ENCODE assay signal across 26 mouse cellular contexts in the genomic region with DNA sequence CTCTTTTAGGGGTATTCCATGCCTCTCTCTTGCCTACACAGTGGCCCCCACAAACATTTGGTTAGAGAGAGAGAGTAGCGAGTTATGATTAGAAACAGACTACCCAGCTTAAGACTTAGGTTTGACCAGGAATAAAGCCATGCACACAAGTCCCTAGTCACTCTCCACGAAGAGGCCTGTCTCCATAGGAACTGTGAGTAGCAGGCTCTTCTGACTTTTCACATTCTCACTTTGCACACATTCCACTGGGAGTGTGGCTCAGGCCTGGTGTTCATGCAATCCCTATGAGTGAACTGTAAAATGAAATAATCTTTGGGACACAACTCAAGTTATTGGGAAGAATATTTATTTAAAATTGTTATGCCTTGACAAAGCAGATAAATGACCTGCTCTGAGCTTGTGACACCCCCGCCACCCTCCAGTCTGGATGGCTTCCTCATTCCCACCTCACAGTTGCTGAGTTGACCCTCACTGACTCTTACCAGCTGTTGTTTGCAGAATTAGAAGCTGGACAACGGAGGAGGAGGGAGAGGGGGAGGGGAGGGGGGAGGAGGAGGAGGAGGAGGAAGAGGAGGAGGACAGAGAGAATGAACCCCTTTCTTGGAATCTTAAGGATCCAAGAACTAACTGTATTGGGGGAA.
DNase-seq lines count a peak whose midpoint lies in the region; ATAC-seq and TF ChIP-seq lines count a peak whose summit lies in the region.
"Had no signal": no experiment of that assay in that cellular context is flagged by ENCODE, and none has a peak within 500 bp of the region (broad histone marks: within the 10 kb centered on the region; RNA-seq: fewer than 3 reads in every experiment).

No protein-coding gene starts in this region.

- H3K9ac ChIP-seq in heart, embryonic 15.5 days = no peak overlapping the region
- H3K9ac ChIP-seq in lung, embryonic 16.5 days (ENCODE audit: low read length) = no peak overlapping the region
- H3K9ac ChIP-seq in stomach, postnatal 0 days (ENCODE audit: low read length) = no peak overlapping the region
- H3K9ac ChIP-seq in intestine, postnatal 0 days (ENCODE audit: low read depth, low read length) = no peak overlapping the region
- H3K9ac ChIP-seq: embryonic facial prominence, embryonic 13.5 days; forebrain, postnatal 0 days; hindbrain, embryonic 13.5 days; limb, embryonic 13.5 days; neural tube, embryonic 12.5 days had no signal

- H3K36me3 ChIP-seq in heart, embryonic 15.5 days = no peaks in the 10 kb centered on the region
- no peaks in the 10 kb centered on the region for H3K36me3 ChIP-seq in lung, embryonic 16.5 days (ENCODE audit: control insufficient read depth, insufficient read depth, low read length)
- no peaks in the 10 kb centered on the region for H3K36me3 ChIP-seq in embryonic facial prominence, embryonic 10.5 days (replicated peaks)
- H3K36me3 ChIP-seq in stomach, postnatal 0 days (ENCODE audit: control insufficient read depth, insufficient read depth, low read length) = no peaks in the 10 kb centered on the region
- H3K36me3 ChIP-seq in intestine, postnatal 0 days (ENCODE audit: control insufficient read depth, insufficient read depth) = no peaks in the 10 kb centered on the region
- H3K36me3 ChIP-seq: embryonic facial prominence, embryonic 13.5 days; forebrain, embryonic 10.5 days; hindbrain, embryonic 13.5 days; limb, embryonic 13.5 days; neural tube, embryonic 12.5 days had no signal

- intact Hi-C loops in heart, postnatal 25 days (cut with DNase I) = loop anchor here (5.0 kb wide), 1 partner anchor 75 kb away; no protein-coding TSS in a partner anchor

- TF ChIP-seq EP300 in stomach, postnatal 0 days (optimal IDR thresholded peaks at IDR 0.05) = no peak

- 0 out of 2 replicates have a peak overlapping the region, but pooled peaks have one; percentile 18 for H3K27ac ChIP-seq in heart, embryonic 15.5 days
- H3K27ac ChIP-seq in lung, embryonic 16.5 days (ENCODE audit: low read length) = no peak overlapping the region
- H3K27ac ChIP-seq in embryonic facial prominence, embryonic 10.5 days (replicated peaks) = peak overlapping the region; percentile 10; the same call in 1 of the 2 replicates
- no peak overlapping the region for H3K27ac ChIP-seq in stomach, postnatal 0 days (replicated peaks)
- H3K27ac ChIP-seq in intestine, postnatal 0 days (ENCODE audit: low read depth, low read length) = no peak overlapping the region
- H3K27ac ChIP-seq: embryonic facial prominence, embryonic 13.5 days; forebrain, embryonic 10.5 days; hindbrain, embryonic 13.5 days; limb, embryonic 13.5 days; neural tube, embryonic 12.5 days had no signal

- no peak for TF ChIP-seq POLR2A in lung, adult 2 months (IDR thresholded peaks at IDR 0.05; ENCODE audit: borderline replicate concordance, extremely low read depth, low read depth, low read length)

- H3K4me1 ChIP-seq in heart, embryonic 15.5 days (replicated peaks) = peaks cover 13% of the 10 kb centered on the region
- peaks cover 22% of the 10 kb centered on the region for H3K4me1 ChIP-seq in lung, embryonic 16.5 days (replicated peaks; ENCODE audit: control insufficient read depth, insufficient read depth, low read length)
- no peaks in the 10 kb centered on the region; the same call in 1 of the 2 replicates for H3K4me1 ChIP-seq in lung, adult 2 months (ENCODE audit: control insufficient read depth, insufficient read depth, low read length)
- peaks cover 32% of the 10 kb centered on the region for H3K4me1 ChIP-seq in embryonic facial prominence, embryonic 10.5 days
- H3K4me1 ChIP-seq in stomach, postnatal 0 days (replicated peaks; ENCODE audit: control insufficient read depth, insufficient read depth) = no peaks in the 10 kb centered on the region; the same call in 1 of the 2 replicates
- no peaks in the 10 kb centered on the region for H3K4me1 ChIP-seq in intestine, postnatal 0 days (replicated peaks; ENCODE audit: control insufficient read depth, insufficient read depth, low read length)

- no peaks in the 10 kb centered on the region for H3K27me3 ChIP-seq in heart, embryonic 15.5 days
- H3K27me3 ChIP-seq in lung, embryonic 16.5 days (ENCODE audit: control insufficient read depth, insufficient read depth, low read depth, low read length) = no peaks in the 10 kb centered on the region; the same call in 1 of the 2 replicates
- H3K27me3 ChIP-seq in embryonic facial prominence, embryonic 10.5 days (replicated peaks; ENCODE audit: low read depth, poor library complexity, severe bottlenecking) = 0 out of 2 replicates have a peak, but pooled peaks cover 4% of the 10 kb centered on the region
- H3K27me3 ChIP-seq in stomach, postnatal 0 days (ENCODE audit: control insufficient read depth, insufficient read depth, low read length) = no peaks in the 10 kb centered on the region
- H3K27me3 ChIP-seq in intestine, postnatal 0 days (replicated peaks; ENCODE audit: control insufficient read depth, insufficient read depth, low read length) = no peaks in the 10 kb centered on the region
- H3K27me3 ChIP-seq: embryonic facial prominence, embryonic 13.5 days; hindbrain, embryonic 13.5 days; limb, embryonic 13.5 days; neural tube, embryonic 12.5 days had no signal

- no peaks in the 10 kb centered on the region for H3K9me3 ChIP-seq in heart, embryonic 15.5 days (replicated peaks)
- H3K9me3 ChIP-seq in lung, embryonic 16.5 days (ENCODE audit: control insufficient read depth, low read length) = no peaks in the 10 kb centered on the region
- H3K9me3 ChIP-seq in embryonic facial prominence, embryonic 10.5 days = no peaks in the 10 kb centered on the region
- no peaks in the 10 kb centered on the region for H3K9me3 ChIP-seq in stomach, postnatal 0 days (ENCODE audit: control insufficient read depth, low read length)
- H3K9me3 ChIP-seq in intestine, postnatal 0 days (ENCODE audit: control insufficient read depth) = no peaks in the 10 kb centered on the region
- H3K9me3 ChIP-seq: embryonic facial prominence, embryonic 13.5 days; forebrain, embryonic 10.5 days; hindbrain, embryonic 13.5 days; limb, embryonic 13.5 days; neural tube, embryonic 12.5 days had no signal

- H3K4me3 ChIP-seq in heart, embryonic 15.5 days = no peak overlapping the region
- no peak overlapping the region for H3K4me3 ChIP-seq in lung, embryonic 16.5 days (ENCODE audit: low read length)
- H3K4me3 ChIP-seq in lung, adult 2 months (replicated peaks; ENCODE audit: extremely low read depth, low read depth, low read length) = no peak overlapping the region
- H3K4me3 ChIP-seq in embryonic facial prominence, embryonic 10.5 days = no peak overlapping the region
- H3K4me3 ChIP-seq in stomach, postnatal 0 days (ENCODE audit: low read depth, low read length) = no peak overlapping the region
- H3K4me3 ChIP-seq in intestine, postnatal 0 days (ENCODE audit: low read depth, low read length) = no peak overlapping the region
- H3K4me3 ChIP-seq: embryonic facial prominence, embryonic 13.5 days; forebrain, embryonic 10.5 days; hindbrain, embryonic 13.5 days; limb, embryonic 13.5 days; neural tube, embryonic 12.5 days had no signal

- no peak for TF ChIP-seq CTCF in lung, adult 2 months (IDR thresholded peaks at IDR 0.05; ENCODE audit: insufficient read depth, low read length)
- TF ChIP-seq CTCF in stomach, postnatal 0 days (IDR thresholded peaks at IDR 0.05; ENCODE audit: low read depth) = no peak
- no peak for TF ChIP-seq CTCF in intestine, postnatal 0 days (IDR thresholded peaks at IDR 0.05; ENCODE audit: low read depth)

- no peak overlapping the region for H3K4me2 ChIP-seq in heart, embryonic 15.5 days
- no peak overlapping the region for H3K4me2 ChIP-seq in lung, embryonic 16.5 days (ENCODE audit: low read depth, low read length)
- no peak overlapping the region for H3K4me2 ChIP-seq in stomach, postnatal 0 days (replicated peaks; ENCODE audit: low read depth)
- no peak overlapping the region for H3K4me2 ChIP-seq in intestine, postnatal 0 days (replicated peaks; ENCODE audit: low read depth)
- H3K4me2 ChIP-seq: embryonic facial prominence, embryonic 13.5 days; hindbrain, embryonic 13.5 days; limb, embryonic 13.5 days; liver, embryonic 11.5 days; neural tube, embryonic 12.5 days had no signal

- WGBS in heart, embryonic 15.5 days = 56% methylated on average over 4 of the region's 4 CpGs
- WGBS in lung, embryonic 16.5 days = 39% methylated on average over 4 of the region's 4 CpGs
- WGBS in lung, adult 2 months = 56% methylated on average over 4 of the region's 4 CpGs
- WGBS in embryonic facial prominence, embryonic 10.5 days = 58% methylated on average over 4 of the region's 4 CpGs
- 68% methylated on average over 4 of the region's 4 CpGs for WGBS in stomach, postnatal 0 days
- WGBS in intestine, postnatal 0 days = 66% methylated on average over 4 of the region's 4 CpGs

- DNase-seq in heart, postnatal 25 days (ENCODE audit: low spot score) = no peak
- DNase-seq in lung, adult 2 months = no peak
- no peak for DNase-seq in embryonic facial prominence, embryonic 10.5 days (ENCODE audit: low spot score)
- peak; percentile 10 for DNase-seq in stomach, postnatal 0 days (ENCODE audit: low spot score)
- DNase-seq: adrenal gland, postnatal 25 days; cerebellum, adult 11-12 months; cerebellum, adult 9-11 months; embryo, embryonic 11 days; forebrain, postnatal 0 days; kidney, postnatal 25 days; midbrain, embryonic 14.5 days; right cerebral cortex, adult 18-20 months; spleen, adult 18-20 months; thymus, adult 18-20 months; thymus, postnatal 25 days had no signal

- ATAC-seq in heart, embryonic 15.5 days (replicated peaks; ENCODE audit: insufficient number of reproducible peaks, insufficient read depth, low FRiP score, low read depth) = no peak
- ATAC-seq in lung, embryonic 16.5 days (ENCODE audit: low read depth) = peak; percentile 53; the same call in 1 of the 2 replicates
- ATAC-seq in stomach, postnatal 0 days (ENCODE audit: low FRiP score, low TSS enrichment) = no peak
- no peak for ATAC-seq in intestine, postnatal 0 days
- ATAC-seq: CD4-positive, CD25-positive, alpha-beta regulatory T cell, adult 4 months; forebrain, postnatal 0 days; intestine, embryonic 16.5 days had no signal

Comparison
In these comparisons a context has a peak if more than half of its experiments do, and no peak if none do; other contexts are left out.
1. H3K27ac ChIP-seq: peak in heart, embryonic 15.5 days (single experiment) and embryonic facial prominence, embryonic 10.5 days (single experiment); none in lung, embryonic 16.5 days (single experiment), stomach, postnatal 0 days (single experiment) and intestine, postnatal 0 days (single experiment).